Mouse (Mus musculus): ENCODE measurements around the gene Ube2m. TPM values are rescaled to one million over a fixed set of nuclear protein-coding genes. Genes with fewer than 3 reads are reported as not detected.

Ube2m gene
- total and polyA plus RNA-seq, 3 experiments: 134 to 272 (median 244) TPM

GRCm38 (mm10) chr7:13009143-13010004 lies 28.7 kb downstream of the Ube2m start (continued):
- TF ChIP-seq JUND (conservative IDR thresholded peaks at IDR 0.05; ENCODE audit: low read depth, low read length): 0 out of 2 replicates have a peak, but pooled peaks have one; percentile 21

- in situ Hi-C loops (cut with MboI; ENCODE audit: low pct_ligation_motif_present, low pct_unique_long_range_greater_than_20kb, low sequenced_read_pairs) (loop anchor here (5.0 to 25.0 kb wide), 4 partner anchors 35 to 520 kb away; partner anchors contain the start of gene Zfp606), dilution Hi-C loops (cut with MboI; ENCODE audit: extremely low pct_ligation_motif_present, extremely low pct_unique_long_range_greater_than_20kb, low sequenced_read_pairs) (no loop called here)
- Histone ChIP-seq H3K9me3 (replicated peaks; ENCODE audit: low read length) (no peaks in the 10 kb centered on the region), H3K36me3 (replicated peaks in 1 of 2; ENCODE audit: control insufficient read depth in 1 of 2, insufficient read depth in 1 of 2, low read length in 1 of 2) (peaks cover 25 to 39% of the 10 kb centered on the region in 2 experiments), H3K4me2 (ENCODE audit: insufficient read depth, low read depth, poor library complexity, severe bottlenecking) (no peak overlapping the region), H3K27me3 (replicated peaks) (no peaks in the 10 kb centered on the region), H3K79me2 (replicated peaks; ENCODE audit: control insufficient read depth, extremely low read depth, insufficient read depth, poor library complexity, severe bottlenecking) (0 out of 2 replicates have a peak, but pooled peaks cover 3% of the 10 kb centered on the region), H3K4me3 (replicated peaks in 1 of 3; ENCODE audit: low read depth in 2 of 3, low read length in 2 of 3, poor library complexity in 1 of 3) (no peak overlapping the region), H3K9ac (ENCODE audit: insufficient read depth, low read depth) (no peak overlapping the region), H3K4me1 (ENCODE audit: control insufficient read depth in 1 of 2, insufficient read depth in 2 of 2) (peaks cover 8 to 14% of the 10 kb centered on the region in 2 experiments; a peak in 2 of 4 replicates), H3K27ac (ENCODE audit: insufficient read depth, low read depth) (no peak overlapping the region)
- TF ChIP-seq JUN (IDR thresholded peaks at IDR 0.05; ENCODE audit: insufficient read depth, low read depth, low read length) (no peak), POLR2AphosphoS2 (IDR thresholded peaks at IDR 0.05; ENCODE audit: low read depth, low read length) (no peak), UBTF (IDR thresholded peaks at IDR 0.05; ENCODE audit: low read depth, low read length) (no peak), ZMIZ1 (IDR thresholded peaks at IDR 0.05; ENCODE audit: low read depth, low read length) (no peak), MEF2A (IDR thresholded peaks at IDR 0.05; ENCODE audit: borderline replicate concordance, low read depth, low read length) (no peak), NRF1 (IDR thresholded peaks at IDR 0.05; ENCODE audit: low read depth, low read length) (no peak)
- DNase-seq (ENCODE audit: extremely low read depth): no peak
Measured at GRCm38 (mm10) chr7:13007341-13008092, 30.6 kb downstream of the Ube2m start.

- TF ChIP-seq ZMIZ1 (IDR thresholded peaks at IDR 0.05; ENCODE audit: low read depth, low read length) (no peak), CHD2 (IDR thresholded peaks at IDR 0.05; ENCODE audit: low read length) (no peak), ZC3H11A (IDR thresholded peaks at IDR 0.05; ENCODE audit: low read depth, low read length) (no peak), POLR2AphosphoS2 (IDR thresholded peaks at IDR 0.05; ENCODE audit: low read depth, low read length) (no peak), MXI1 (IDR thresholded peaks at IDR 0.05; ENCODE audit: low read depth, low read length) (no peak), E2F4 (IDR thresholded peaks at IDR 0.05; ENCODE audit: insufficient replicate concordance, low read depth, low read length) (no peak), POLR2A (IDR thresholded peaks at IDR 0.05; ENCODE audit: low read depth, low read length) (no peak), MAX (IDR thresholded peaks at IDR 0.05; ENCODE audit: low read length) (no peak)
- DNase-seq (ENCODE audit: extremely low read depth): no peak
- Histone ChIP-seq H3K9me3 (replicated peaks; ENCODE audit: low read length) (no peaks in the 10 kb centered on the region), H3K4me1 (ENCODE audit: control insufficient read depth in 1 of 2, insufficient read depth in 2 of 2) (peaks cover 8 to 14% of the 10 kb centered on the region in 2 experiments; a peak in 2 of 4 replicates), H3K36me3 (replicated peaks in 1 of 2; ENCODE audit: control insufficient read depth in 1 of 2, insufficient read depth in 1 of 2, low read length in 1 of 2) (peaks cover 25 to 39% of the 10 kb centered on the region in 2 experiments), H3K9ac (ENCODE audit: insufficient read depth, low read depth) (no peak overlapping the region), H3K79me2 (replicated peaks; ENCODE audit: control insufficient read depth, extremely low read depth, insufficient read depth, poor library complexity, severe bottlenecking) (0 out of 2 replicates have a peak, but pooled peaks cover 3% of the 10 kb centered on the region), H3K4me3 (replicated peaks in 1 of 3; ENCODE audit: low read depth in 2 of 3, low read length in 2 of 3, poor library complexity in 1 of 3) (no peak overlapping the region), H3K27me3 (replicated peaks) (no peaks in the 10 kb centered on the region), H3K27ac (ENCODE audit: insufficient read depth, low read depth) (no peak overlapping the region), H3K4me2 (ENCODE audit: insufficient read depth, low read depth, poor library complexity, severe bottlenecking) (no peak overlapping the region)
- in situ Hi-C loops (cut with MboI; ENCODE audit: low pct_ligation_motif_present, low pct_unique_long_range_greater_than_20kb, low sequenced_read_pairs): loop anchor here (5.0 to 25.0 kb wide), 4 partner anchors 36 to 519 kb away; partner anchors contain the start of gene Zfp606
- dilution Hi-C loops (cut with MboI; ENCODE audit: extremely low pct_ligation_motif_present, extremely low pct_unique_long_range_greater_than_20kb, low sequenced_read_pairs): no loop called here
Measured at GRCm38 (mm10) chr7:13006531-13006930, 31.5 kb downstream of the Ube2m start.

All from CH12.LX (cell line).